Mouse (Mus musculus): Measurements from ENCODE around the gene Nrm. TPM values are rescaled to one million over a fixed set of nuclear protein-coding genes. Genes with fewer than 3 reads are reported as not detected.

Gene Nrm
- total RNA-seq, 1 experiment = 24.7 TPM

DNA sequence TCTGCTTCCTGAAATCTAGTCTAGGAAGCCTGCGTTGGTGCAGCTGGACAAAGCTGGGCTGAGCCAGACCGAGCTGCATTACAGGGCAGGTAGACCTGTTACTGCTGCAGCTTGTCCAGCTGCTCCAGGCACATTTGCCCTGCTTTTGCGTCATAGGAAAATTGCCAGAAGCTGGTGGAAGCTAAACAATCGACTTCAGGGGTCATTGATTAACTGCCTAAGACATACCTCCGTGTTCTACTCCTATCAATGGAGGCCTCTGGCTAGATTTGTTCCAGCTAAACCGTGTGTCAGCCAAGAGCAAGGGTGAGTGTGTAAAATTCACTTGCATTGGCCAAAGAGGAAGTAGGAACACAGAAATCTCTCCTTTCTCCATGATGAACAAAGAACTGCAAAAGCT lies 46.4 kb upstream of the Nrm start:
- in situ Hi-C loops (cut with MboI; ENCODE audit: low sequenced_read_pairs in 2 of 2, unreplicated experiment in 2 of 2) = no loop called here
- TF ChIP-seq MAFK (IDR thresholded peaks at IDR 0.05; ENCODE audit: insufficient read depth, low read depth, low read length) (no peak), HCFC1 (IDR thresholded peaks at IDR 0.05; ENCODE audit: borderline replicate concordance, insufficient read depth, low read length) (no peak), CHD2 (IDR thresholded peaks at IDR 0.05; ENCODE audit: low read depth, low read length) (no peak), ZNF384 (IDR thresholded peaks at IDR 0.05; ENCODE audit: low read depth, low read length) (no peak), ZC3H11A (IDR thresholded peaks at IDR 0.05; ENCODE audit: borderline replicate concordance, low read depth, low read length) (no peak)
- no peaks in the 10 kb centered on the region for H3K9me3 ChIP-seq (ENCODE audit: control insufficient read depth, insufficient read depth, low read depth, low read length)
- H3K4me1 ChIP-seq (ENCODE audit: control insufficient read depth in 2 of 2, insufficient read depth in 2 of 2, low read length in 2 of 2, poor library complexity in 1 of 2) = peaks cover 4 to 12% of the 10 kb centered on the region in 2 experiments; a peak in 3 of 4 replicates
- no peak overlapping the region for H3K27ac ChIP-seq (ENCODE audit: insufficient read depth, low read depth, low read length, poor library complexity, severe bottlenecking)
- DNase-seq (ENCODE audit: low read depth, low spot score) = no peak
- no peak overlapping the region for H3K9ac ChIP-seq (ENCODE audit: insufficient read depth, low read depth, low read length, poor library complexity, severe bottlenecking)
- H3K4me3 ChIP-seq (ENCODE audit: insufficient read depth in 1 of 2, low read depth in 1 of 2, low read length in 2 of 2, poor library complexity in 1 of 2, severe bottlenecking in 1 of 2) = no peak overlapping the region
- no peaks in the 10 kb centered on the region for H3K36me3 ChIP-seq (ENCODE audit: control insufficient read depth, insufficient read depth, low read length, poor library complexity, severe bottlenecking)

DNA sequence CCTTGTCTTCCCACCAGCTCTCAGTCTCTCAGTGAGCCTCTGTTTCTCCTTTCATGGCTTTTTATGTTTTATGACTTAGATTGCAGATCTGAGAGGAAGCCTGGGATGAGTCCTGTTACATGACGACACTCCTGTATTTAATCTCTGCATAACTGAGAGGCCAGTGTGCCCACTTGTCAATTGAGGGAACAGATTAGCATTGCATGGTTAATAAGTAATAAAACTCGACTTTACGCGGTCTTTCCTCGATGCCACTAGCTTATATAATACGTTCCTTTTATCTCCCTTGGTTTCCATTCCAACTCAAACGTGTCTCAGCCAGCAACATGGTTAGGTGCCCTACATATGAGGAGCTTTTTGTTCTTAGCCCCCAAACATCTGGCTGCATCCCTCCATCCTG lies 45.3 kb upstream of the Nrm start:
- Histone ChIP-seq H3K9me3 (ENCODE audit: control insufficient read depth, insufficient read depth, low read depth, low read length) (no peaks in the 10 kb centered on the region), H3K27ac (ENCODE audit: insufficient read depth, low read depth, low read length, poor library complexity, severe bottlenecking) (no peak overlapping the region), H3K4me1 (ENCODE audit: control insufficient read depth in 2 of 2, insufficient read depth in 2 of 2, low read length in 2 of 2, poor library complexity in 1 of 2) (peaks cover 4 to 12% of the 10 kb centered on the region in 2 experiments; a peak in 3 of 4 replicates), H3K9ac (ENCODE audit: insufficient read depth, low read depth, low read length, poor library complexity, severe bottlenecking) (no peak overlapping the region), H3K36me3 (ENCODE audit: control insufficient read depth, insufficient read depth, low read length, poor library complexity, severe bottlenecking) (no peaks in the 10 kb centered on the region), H3K4me3 (ENCODE audit: insufficient read depth in 1 of 2, low read depth in 1 of 2, low read length in 2 of 2, poor library complexity in 1 of 2, severe bottlenecking in 1 of 2) (no peak overlapping the region)
- in situ Hi-C loops (cut with MboI; ENCODE audit: low sequenced_read_pairs in 2 of 2, unreplicated experiment in 2 of 2) = no loop called here
- no peak for TF ChIP-seq ZNF384 (IDR thresholded peaks at IDR 0.05; ENCODE audit: low read depth, low read length)
- no peak for TF ChIP-seq HCFC1 (IDR thresholded peaks at IDR 0.05; ENCODE audit: borderline replicate concordance, insufficient read depth, low read length)
- no peak for TF ChIP-seq MAFK (IDR thresholded peaks at IDR 0.05; ENCODE audit: insufficient read depth, low read depth, low read length)
- TF ChIP-seq ZC3H11A (IDR thresholded peaks at IDR 0.05; ENCODE audit: borderline replicate concordance, low read depth, low read length) = no peak
- no peak for TF ChIP-seq CHD2 (IDR thresholded peaks at IDR 0.05; ENCODE audit: low read depth, low read length)
- no peak for DNase-seq (ENCODE audit: low read depth, low spot score)

DNA sequence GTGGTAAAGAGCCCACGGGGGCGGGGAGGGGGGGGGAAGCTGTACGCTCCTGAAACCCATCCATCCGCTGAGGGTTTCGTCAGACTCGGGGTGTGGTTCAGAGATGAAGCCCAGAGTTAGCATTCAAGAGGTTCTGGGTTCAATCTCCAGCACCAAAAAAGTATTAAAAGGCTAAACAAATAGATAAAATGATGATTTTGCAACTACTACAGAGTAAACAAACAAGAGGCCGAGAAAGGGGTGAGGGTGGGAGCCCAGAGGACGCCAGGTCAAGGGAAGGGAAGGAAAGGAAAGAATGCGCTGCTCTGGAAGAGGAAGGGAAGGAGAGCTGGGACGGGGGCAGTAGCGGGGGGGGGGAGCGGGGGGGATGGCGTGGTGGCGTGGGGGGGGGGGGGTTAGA lies 44.4 kb upstream of the Nrm start:
- no peaks in the 10 kb centered on the region for H3K36me3 ChIP-seq (ENCODE audit: control insufficient read depth, insufficient read depth, low read length, poor library complexity, severe bottlenecking)
- H3K9me3 ChIP-seq (ENCODE audit: control insufficient read depth, insufficient read depth, low read depth, low read length) = no peaks in the 10 kb centered on the region
- H3K4me3 ChIP-seq (ENCODE audit: insufficient read depth in 1 of 2, low read depth in 1 of 2, low read length in 2 of 2, poor library complexity in 1 of 2, severe bottlenecking in 1 of 2) = no peak overlapping the region
- DNase-seq (ENCODE audit: low read depth, low spot score) = no peak
- H3K27ac ChIP-seq (ENCODE audit: insufficient read depth, low read depth, low read length, poor library complexity, severe bottlenecking) = no peak overlapping the region
- TF ChIP-seq ZC3H11A (IDR thresholded peaks at IDR 0.05; ENCODE audit: borderline replicate concordance, low read depth, low read length) = no peak
- TF ChIP-seq CHD2 (IDR thresholded peaks at IDR 0.05; ENCODE audit: low read depth, low read length) = no peak
- TF ChIP-seq HCFC1 (IDR thresholded peaks at IDR 0.05; ENCODE audit: borderline replicate concordance, insufficient read depth, low read length) = no peak
- no peak for TF ChIP-seq MAFK (IDR thresholded peaks at IDR 0.05; ENCODE audit: insufficient read depth, low read depth, low read length)
- TF ChIP-seq ZNF384 (IDR thresholded peaks at IDR 0.05; ENCODE audit: low read depth, low read length) = no peak
- peaks cover 4 to 12% of the 10 kb centered on the region in 2 experiments; a peak in 3 of 4 replicates for H3K4me1 ChIP-seq (ENCODE audit: control insufficient read depth in 2 of 2, insufficient read depth in 2 of 2, low read length in 2 of 2, poor library complexity in 1 of 2)
- H3K9ac ChIP-seq (ENCODE audit: insufficient read depth, low read depth, low read length, poor library complexity, severe bottlenecking) = no peak overlapping the region
- in situ Hi-C loops (cut with MboI; ENCODE audit: low sequenced_read_pairs in 2 of 2, unreplicated experiment in 2 of 2) = no loop called here

DNA sequence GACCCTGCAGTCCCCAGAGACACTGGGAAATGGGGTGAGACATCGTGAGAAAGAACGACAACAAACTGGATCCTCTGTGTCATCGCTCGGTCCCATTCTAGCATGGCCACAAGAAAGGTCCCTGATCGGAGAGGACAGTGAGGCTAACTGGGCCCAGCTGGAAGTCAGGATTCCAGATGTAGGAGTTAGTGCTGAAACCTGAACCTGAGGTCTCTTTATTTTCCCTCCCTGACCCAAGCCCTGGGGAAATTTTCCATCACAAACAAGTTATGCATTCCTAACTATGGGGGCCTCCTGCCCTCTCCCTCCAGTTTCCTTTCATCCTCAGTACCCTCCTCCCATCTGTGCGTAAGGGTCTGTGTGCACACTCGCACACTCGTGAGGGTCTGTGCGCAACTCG lies 43.9 kb upstream of the Nrm start:
- DNase-seq (ENCODE audit: low read depth, low spot score) = no peak
- no peak overlapping the region for H3K27ac ChIP-seq (ENCODE audit: insufficient read depth, low read depth, low read length, poor library complexity, severe bottlenecking)
- TF ChIP-seq ZNF384 (IDR thresholded peaks at IDR 0.05; ENCODE audit: low read depth, low read length) (no peak), HCFC1 (IDR thresholded peaks at IDR 0.05; ENCODE audit: borderline replicate concordance, insufficient read depth, low read length) (no peak), ZC3H11A (IDR thresholded peaks at IDR 0.05; ENCODE audit: borderline replicate concordance, low read depth, low read length) (no peak), CHD2 (IDR thresholded peaks at IDR 0.05; ENCODE audit: low read depth, low read length) (no peak), MAFK (IDR thresholded peaks at IDR 0.05; ENCODE audit: insufficient read depth, low read depth, low read length) (no peak)
- no peaks in the 10 kb centered on the region for H3K9me3 ChIP-seq (ENCODE audit: control insufficient read depth, insufficient read depth, low read depth, low read length)
- in situ Hi-C loops (cut with MboI; ENCODE audit: low sequenced_read_pairs in 2 of 2, unreplicated experiment in 2 of 2) = no loop called here
- H3K4me3 ChIP-seq (ENCODE audit: insufficient read depth in 1 of 2, low read depth in 1 of 2, low read length in 2 of 2, poor library complexity in 1 of 2, severe bottlenecking in 1 of 2) = no peak overlapping the region
- H3K4me1 ChIP-seq (ENCODE audit: control insufficient read depth in 2 of 2, insufficient read depth in 2 of 2, low read length in 2 of 2, poor library complexity in 1 of 2) = peaks cover 4 to 12% of the 10 kb centered on the region in 2 experiments; a peak in 3 of 4 replicates
- no peaks in the 10 kb centered on the region for H3K36me3 ChIP-seq (ENCODE audit: control insufficient read depth, insufficient read depth, low read length, poor library complexity, severe bottlenecking)
- H3K9ac ChIP-seq (ENCODE audit: insufficient read depth, low read depth, low read length, poor library complexity, severe bottlenecking) = no peak overlapping the region

DNA sequence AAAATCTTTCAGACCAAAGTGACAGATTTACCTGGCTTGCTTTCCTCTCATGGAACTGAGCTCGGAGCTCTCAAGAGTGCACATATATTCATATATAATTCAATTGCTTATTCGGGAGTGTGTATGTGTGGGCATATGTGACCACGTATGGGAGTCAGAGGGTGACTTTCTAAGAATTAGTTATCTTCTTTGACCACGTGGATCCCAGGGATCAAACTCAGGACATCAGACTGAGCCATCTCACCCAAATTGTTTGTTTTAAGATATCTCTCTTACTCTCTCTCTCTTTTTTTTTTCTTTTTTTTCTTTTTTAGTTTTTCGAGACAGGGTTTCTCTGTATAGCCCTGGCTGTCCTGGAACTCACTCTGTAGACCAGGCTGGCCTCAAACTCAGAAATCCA lies 41.0 kb upstream of the Nrm start:
- no peak overlapping the region for H3K9ac ChIP-seq (ENCODE audit: insufficient read depth, low read depth, low read length, poor library complexity, severe bottlenecking)
- no peak for DNase-seq (ENCODE audit: low read depth, low spot score)
- TF ChIP-seq HCFC1 (IDR thresholded peaks at IDR 0.05; ENCODE audit: borderline replicate concordance, insufficient read depth, low read length) (no peak), MAFK (IDR thresholded peaks at IDR 0.05; ENCODE audit: insufficient read depth, low read depth, low read length) (no peak), ZC3H11A (IDR thresholded peaks at IDR 0.05; ENCODE audit: borderline replicate concordance, low read depth, low read length) (no peak), CHD2 (IDR thresholded peaks at IDR 0.05; ENCODE audit: low read depth, low read length) (no peak), ZNF384 (IDR thresholded peaks at IDR 0.05; ENCODE audit: low read depth, low read length) (no peak)
- peaks cover 4 to 8% of the 10 kb centered on the region in 2 experiments; a peak in 2 of 4 replicates for H3K4me1 ChIP-seq (ENCODE audit: control insufficient read depth in 2 of 2, insufficient read depth in 2 of 2, low read length in 2 of 2, poor library complexity in 1 of 2)
- in situ Hi-C loops (cut with MboI; ENCODE audit: low sequenced_read_pairs in 2 of 2, unreplicated experiment in 2 of 2) = no loop called here
- no peak overlapping the region for H3K27ac ChIP-seq (ENCODE audit: insufficient read depth, low read depth, low read length, poor library complexity, severe bottlenecking)
- H3K36me3 ChIP-seq (ENCODE audit: control insufficient read depth, insufficient read depth, low read length, poor library complexity, severe bottlenecking) = no peaks in the 10 kb centered on the region
- no peak overlapping the region for H3K4me3 ChIP-seq (ENCODE audit: insufficient read depth in 1 of 2, low read depth in 1 of 2, low read length in 2 of 2, poor library complexity in 1 of 2, severe bottlenecking in 1 of 2)
- H3K9me3 ChIP-seq (ENCODE audit: control insufficient read depth, insufficient read depth, low read depth, low read length) = no peaks in the 10 kb centered on the region
